Mouse (Mus musculus) small intestine, adult 2 months (tissue): Measurements from ENCODE around the gene Rd3l.

Experiments used
- CTCF ChIP-seq: fragments of 200-500 bp; IDR thresholded peaks from 2 replicates; pipeline ENCODE4 v1.5.1; 2012; ENCODE audit warnings: low read depth, mild to moderate bottlenecking, control low read depth, inconsistent platforms, low read length, moderate library complexity, mixed read lengths; ENCODE audit not compliant: insufficient replicate concordance, insufficient read length; ENCODE audit errors: extremely low read depth
- POLR2A ChIP-seq: fragments of 200-500 bp; IDR thresholded peaks from 2 replicates; pipeline ENCODE4 v1.6.1; 2012; ENCODE audit warnings: low read depth, mild to moderate bottlenecking, control low read depth, inconsistent platforms, low read length, moderate library complexity

DNA sequence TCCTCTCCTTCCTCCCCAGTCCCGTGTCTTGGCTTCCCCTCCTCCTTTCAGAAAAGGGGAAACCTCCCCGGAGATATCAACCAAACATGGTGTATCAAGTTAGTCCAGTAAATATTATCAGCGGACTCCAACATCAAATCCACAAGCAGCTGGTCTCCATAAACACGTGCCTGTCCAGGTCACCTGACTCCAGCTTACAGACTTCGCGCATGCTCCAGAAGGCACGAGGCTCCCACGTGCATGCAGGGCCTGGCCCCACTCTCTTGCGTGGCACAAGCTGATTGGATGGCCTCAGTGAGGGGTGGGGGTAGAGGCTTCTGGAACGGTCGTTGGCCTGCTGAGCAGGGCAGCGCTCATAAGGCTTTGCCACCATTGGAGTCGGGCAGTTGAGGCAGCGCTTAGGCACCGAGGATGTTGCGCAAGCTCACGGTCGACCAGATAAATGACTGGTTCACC lies 9.9 kb downstream of the Rd3l start, which contains the start of gene Tdrd9:
- TF ChIP-seq CTCF (no peak), POLR2A (no peak)
